Mouse (Mus musculus) retina, embryonic 14.5 days (tissue): Measurements from ENCODE around the gene Kbtbd4.
"Not testable (repeated sequence)": the region's sequence is repeated elsewhere in the genome, so short reads cannot be mapped to it uniquely, and the experiment has no call there.

Experiments
- DNase-seq: peaks from one replicate; pipeline ENCODE4 v3.0.0-alpha.2; 2015; ENCODE audit warnings: low spot score

Kbtbd4 gene

GRCm38 (mm10) chr2:90904076-90904855 is at the start of gene Kbtbd4, which contains the start of gene Ndufs3:
Gene Kbtbd4 (plus strand): TSS chr2:90904740.
Gene Ndufs3 (minus strand): TSS chr2:90904827.
- peak; percentile 94 for DNase-seq

GRCm38 (mm10) chr2:90861486-90861885 is 43.1 kb upstream of the Kbtbd4 start:
- no peak for DNase-seq

- no peak for DNase-seq
These were observed 40.4 kb upstream of the Kbtbd4 start for GRCm38 (mm10) chr2:90864184-90864583.

GRCm38 (mm10) chr2:90866524-90866923 is 38.0 kb upstream of the Kbtbd4 start:
- peak; percentile 90 for DNase-seq

- no peak for DNase-seq
These were observed 34.4 kb upstream of the Kbtbd4 start for GRCm38 (mm10) chr2:90870136-90870601.

- DNase-seq, result no peak
These were observed 33.2 kb upstream of the Kbtbd4 start for GRCm38 (mm10) chr2:90871180-90871961.

GRCm38 (mm10) chr2:90874025-90874424 is 30.5 kb upstream of the Kbtbd4 start:
- DNase-seq, result no peak

- DNase-seq, result no peak
These were observed 29.3 kb upstream of the Kbtbd4 start for GRCm38 (mm10) chr2:90875239-90875638.

GRCm38 (mm10) chr2:90877584-90878259 is 26.8 kb upstream of the Kbtbd4 start:
- DNase-seq, result no peak

- no peak for DNase-seq
These were observed 25.1 kb upstream of the Kbtbd4 start for GRCm38 (mm10) chr2:90879419-90879818.

GRCm38 (mm10) chr2:90880144-90880785 is 24.3 kb upstream of the Kbtbd4 start:
- DNase-seq, result no peak

GRCm38 (mm10) chr2:90881824-90882223 is 22.7 kb upstream of the Kbtbd4 start:
- DNase-seq, result no peak

- peak; percentile 66 for DNase-seq
These were observed 19.1 kb upstream of the Kbtbd4 start, which contains the start of gene C1qtnf4 for GRCm38 (mm10) chr2:90885218-90886041. Gene C1qtnf4 (plus strand): TSS chr2:90885860.

- DNase-seq, result peak; percentile 41
These were observed 18.1 kb upstream of the Kbtbd4 start for GRCm38 (mm10) chr2:90886436-90886835.

- no peak for DNase-seq
These were observed 16.9 kb upstream of the Kbtbd4 start for GRCm38 (mm10) chr2:90887627-90888026.

- DNase-seq, result peak; percentile 63
These were observed 14.7 kb upstream of the Kbtbd4 start for GRCm38 (mm10) chr2:90889550-90890548.

- no peak for DNase-seq
These were observed 10.8 kb upstream of the Kbtbd4 start for GRCm38 (mm10) chr2:90893673-90894298.

- DNase-seq, result not testable (repeated sequence)
These were observed 10.3 kb upstream of the Kbtbd4 start for GRCm38 (mm10) chr2:90894299-90894677.

GRCm38 (mm10) chr2:90903398-90903797 is 1.1 kb upstream of the Kbtbd4 start:
- DNase-seq, result no peak
